Mouse (Mus musculus) olfactory bulb, adult 2 months (tissue): Measurements from ENCODE around the gene Mlf2.

Experiments used
- CTCF ChIP-seq: fragments of 200-500 bp; IDR thresholded peaks from 2 replicates; pipeline ENCODE4 v1.5.1; 2012; ENCODE audit warnings: low read depth, mild to moderate bottlenecking, low read length, moderate library complexity; ENCODE audit not compliant: insufficient read depth
- POLR2A ChIP-seq: fragments of 200-500 bp; IDR thresholded peaks from 2 replicates; pipeline ENCODE4 v1.6.1; 2012; ENCODE audit warnings: mild to moderate bottlenecking, low read depth, low read length, moderate library complexity; ENCODE audit not compliant: insufficient read depth

DNA sequence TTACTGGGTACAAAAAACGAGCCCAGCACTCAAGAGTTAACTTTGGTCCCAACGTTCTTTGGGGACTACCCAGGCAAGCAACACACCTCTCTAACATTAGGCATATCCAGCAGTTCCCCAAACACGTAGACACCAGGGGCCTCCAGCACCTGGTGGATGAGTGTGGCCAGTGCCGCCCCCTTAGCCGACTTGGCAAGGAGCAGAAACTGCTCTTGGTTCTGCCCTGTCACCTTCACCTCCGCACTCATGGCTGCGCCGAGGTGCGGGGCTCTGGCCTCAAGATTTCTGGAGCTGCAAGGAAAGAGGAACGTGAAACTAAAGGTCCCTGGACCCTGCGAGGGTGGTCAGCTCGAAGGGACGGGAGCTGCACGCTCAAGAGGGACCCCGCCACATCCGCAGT, 33.5 kb downstream of the Mlf2 start:
- no peak for TF ChIP-seq POLR2A
- TF ChIP-seq CTCF: no peak
